Mouse (Mus musculus) limb, embryonic 11.5 days (tissue): ENCODE measurements at regions not wholly inside any gene's neighbourhood (a gene's known extent, or its start where the extent isn't known, plus 50 kb on each side); places are given as distances from the start of the nearest gene placed in this dataset.

Experiments
- ATAC-seq: fragments of 200-750 bp; cut with Nextera tagmentation; 2 replicates; pipeline ENCODE4 v1.8.0; 2017; ENCODE audit warnings: low read depth; ENCODE audit not compliant: insufficient number of reproducible peaks, low FRiP score, low TSS enrichment
- DNase-seq: peaks from one replicate; pipeline ENCODE4 v3.0.0-alpha.2; 2015; ENCODE audit warnings: low spot score
- H3K27ac ChIP-seq: fragments of 300-500 bp; sonication (generic); replicated peaks from 2 replicates; pipeline ENCODE4 v1.5.1; 2014; ENCODE audit warnings: low read depth, mild to moderate bottlenecking, low read length
- H3K27me3 ChIP-seq: fragments of 300-500 bp; sonication (generic); 2 replicates; pipeline ENCODE4 v1.6.1; 2014; ENCODE audit warnings: mild to moderate bottlenecking, low read length, mixed read lengths; ENCODE audit not compliant: control insufficient read depth, insufficient read depth
- H3K36me3 ChIP-seq: fragments of 300-500 bp; sonication (generic); 2 replicates; pipeline ENCODE4 v1.6.1; 2014; ENCODE audit warnings: mild to moderate bottlenecking, low read length, moderate library complexity, mixed read lengths; ENCODE audit not compliant: control insufficient read depth, insufficient read depth
- H3K4me1 ChIP-seq: fragments of 300-500 bp; sonication (generic); 2 replicates; pipeline ENCODE4 v1.6.1; 2014; ENCODE audit warnings: low read length, mixed read lengths; ENCODE audit not compliant: control insufficient read depth, insufficient read depth
- H3K4me2 ChIP-seq: fragments of 300-500 bp; sonication (generic); 2 replicates; pipeline ENCODE4 v1.6.1; 2014; ENCODE audit warnings: low read depth, mild to moderate bottlenecking, moderate library complexity; ENCODE audit not compliant: severe bottlenecking
- H3K4me3 ChIP-seq: fragments of 300-500 bp; sonication (generic); 2 replicates; pipeline ENCODE4 v1.5.1; 2014; ENCODE audit warnings: low read depth, low read length
- H3K9ac ChIP-seq: fragments of 300-500 bp; sonication (generic); 2 replicates; pipeline ENCODE4 v1.6.1; 2014; ENCODE audit warnings: mild to moderate bottlenecking, low read length
- H3K9me3 ChIP-seq: fragments of 300-500 bp; sonication (generic); 2 replicates; pipeline ENCODE4 v1.6.1; 2016; ENCODE audit warnings: low read length; ENCODE audit not compliant: control insufficient read depth
- WGBS: fragments of 180-500 bp; shearing (Covaris S2); extraction: QIAGEN DNeasy Blood & Tissue Kit; methylation state at CpG from one replicate; pipeline ENCODE4 v1.1.7; 2014; 5-methylcytosine and 5-hydroxymethylcytosine counted together

- no peaks in the 10 kb centered on the region for H3K9me3 ChIP-seq
- no peak overlapping the region for H3K9ac ChIP-seq
- 90% methylated on average over 9 of the region's 9 CpGs for WGBS
- H3K36me3 ChIP-seq: no peaks in the 10 kb centered on the region
- no peak overlapping the region for H3K4me3 ChIP-seq
- H3K4me1 ChIP-seq: peaks cover 4% of the 10 kb centered on the region; the same call in 1 of the 2 replicates
- no peaks in the 10 kb centered on the region for H3K27me3 ChIP-seq
- DNase-seq (no peak), ATAC-seq (no peak)
- H3K4me2 ChIP-seq: no peak overlapping the region
- H3K27ac ChIP-seq: no peak overlapping the region
Observed at GRCm38 (mm10) chr14:105630867-105631680, 265.5 kb downstream of the Spry2 start.

GRCm38 (mm10) chr14:105630444-105630843 is 266.2 kb downstream of the Spry2 start:
- Histone ChIP-seq H3K9me3 (no peaks in the 10 kb centered on the region), H3K4me3 (no peak overlapping the region), H3K27me3 (no peaks in the 10 kb centered on the region), H3K36me3 (no peaks in the 10 kb centered on the region), H3K9ac (no peak overlapping the region), H3K4me2 (no peak overlapping the region), H3K4me1 (peaks cover 4% of the 10 kb centered on the region; the same call in 1 of the 2 replicates), H3K27ac (no peak overlapping the region)
- DNase-seq (no peak), ATAC-seq (no peak)
- 95% methylated on average over 5 of the region's 5 CpGs for WGBS

- Histone ChIP-seq H3K27ac (no peak overlapping the region), H3K4me1 (peaks cover 4% of the 10 kb centered on the region; the same call in 1 of the 2 replicates), H3K4me3 (no peak overlapping the region), H3K9ac (no peak overlapping the region), H3K27me3 (no peaks in the 10 kb centered on the region), H3K4me2 (no peak overlapping the region), H3K9me3 (no peaks in the 10 kb centered on the region), H3K36me3 (no peaks in the 10 kb centered on the region)
- 57% methylated on average over 3 of the region's 3 CpGs for WGBS
- DNase-seq: no peak
- ATAC-seq: no peak
Observed at GRCm38 (mm10) chr14:105628673-105629072, 267.9 kb downstream of the Spry2 start.

- peaks cover 4% of the 10 kb centered on the region; the same call in 1 of the 2 replicates for H3K4me1 ChIP-seq
- no peak overlapping the region for H3K27ac ChIP-seq
- DNase-seq (no peak), ATAC-seq (no peak)
- H3K4me2 ChIP-seq: no peak overlapping the region
- H3K27me3 ChIP-seq: no peaks in the 10 kb centered on the region
- H3K9me3 ChIP-seq: no peaks in the 10 kb centered on the region
- H3K36me3 ChIP-seq: no peaks in the 10 kb centered on the region
- H3K4me3 ChIP-seq: no peak overlapping the region
- no peak overlapping the region for H3K9ac ChIP-seq
- WGBS: 85% methylated on average over 7 of the region's 7 CpGs
Observed at GRCm38 (mm10) chr14:105624387-105624786, 272.2 kb downstream of the Spry2 start.

- Histone ChIP-seq H3K4me3 (no peak overlapping the region), H3K4me1 (no peaks in the 10 kb centered on the region), H3K9me3 (no peaks in the 10 kb centered on the region), H3K27ac (no peak overlapping the region), H3K4me2 (no peak overlapping the region), H3K36me3 (no peaks in the 10 kb centered on the region), H3K9ac (no peak overlapping the region), H3K27me3 (no peaks in the 10 kb centered on the region)
- DNase-seq (no peak), ATAC-seq (no peak)
- 95% methylated on average over 5 of the region's 5 CpGs for WGBS
Observed at GRCm38 (mm10) chr14:105622166-105622565, 274.5 kb downstream of the Spry2 start.

GRCm38 (mm10) chr14:105621124-105621523 is 275.5 kb downstream of the Spry2 start:
- Histone ChIP-seq H3K4me2 (no peak overlapping the region), H3K27me3 (no peaks in the 10 kb centered on the region), H3K9ac (no peak overlapping the region), H3K36me3 (no peaks in the 10 kb centered on the region), H3K9me3 (no peaks in the 10 kb centered on the region), H3K4me1 (no peaks in the 10 kb centered on the region), H3K4me3 (no peak overlapping the region), H3K27ac (no peak overlapping the region)
- WGBS: 84% methylated on average over 6 of the region's 6 CpGs
- ATAC-seq (no peak), DNase-seq (no peak)

- Histone ChIP-seq H3K9me3 (no peaks in the 10 kb centered on the region), H3K27ac (no peak overlapping the region), H3K36me3 (no peaks in the 10 kb centered on the region), H3K4me3 (no peak overlapping the region), H3K4me2 (no peak overlapping the region), H3K9ac (no peak overlapping the region), H3K4me1 (no peaks in the 10 kb centered on the region), H3K27me3 (no peaks in the 10 kb centered on the region)
- ATAC-seq: no peak
- WGBS: 80% methylated on average over 8 of the region's 8 CpGs
- no peak for DNase-seq
Observed at GRCm38 (mm10) chr14:105619449-105619848, 277.2 kb downstream of the Spry2 start.

- DNase-seq: no peak
- H3K9ac ChIP-seq: no peak overlapping the region
- 86% methylated on average over 3 of the region's 3 CpGs for WGBS
- H3K27me3 ChIP-seq: no peaks in the 10 kb centered on the region
- H3K36me3 ChIP-seq: no peaks in the 10 kb centered on the region
- ATAC-seq: no peak
- no peak overlapping the region for H3K4me3 ChIP-seq
- H3K4me2 ChIP-seq: no peak overlapping the region
- no peak overlapping the region for H3K27ac ChIP-seq
- H3K9me3 ChIP-seq: no peaks in the 10 kb centered on the region
- no peaks in the 10 kb centered on the region for H3K4me1 ChIP-seq
Observed at GRCm38 (mm10) chr14:105615766-105616165, 280.9 kb downstream of the Spry2 start.
